15 mouse cellular contexts compared by ENCODE assay signal in the genomic region with DNA sequence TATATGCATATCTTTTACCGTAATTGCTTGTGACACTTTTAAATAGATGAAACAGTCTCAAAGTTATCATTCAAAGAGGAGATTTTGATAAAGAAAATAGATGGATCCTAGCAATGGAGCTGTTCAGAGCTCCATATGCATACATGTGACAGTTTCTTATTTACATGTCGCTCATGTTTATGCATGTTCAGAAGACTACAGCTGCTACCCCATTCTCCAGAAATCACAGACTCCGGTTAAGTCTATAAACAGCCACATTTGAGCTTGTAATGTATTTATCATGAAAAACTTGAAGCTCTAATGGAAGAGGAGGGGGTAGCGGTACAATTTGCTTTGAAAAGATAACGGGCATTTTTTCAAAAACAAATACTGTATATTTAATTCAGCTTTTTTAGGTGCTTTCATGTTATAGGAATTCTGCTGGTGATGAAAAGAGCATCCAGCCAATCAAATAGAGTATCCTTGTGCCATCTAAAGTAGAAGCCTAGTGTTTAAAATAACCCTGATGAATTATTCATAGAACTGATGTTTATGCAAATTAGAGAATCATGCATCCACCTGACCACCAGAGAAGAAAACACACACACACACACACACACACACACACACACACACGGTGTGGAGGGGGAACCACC.
DNase-seq lines count a peak whose midpoint lies in the region; ATAC-seq and TF ChIP-seq lines count a peak whose summit lies in the region.
"Had no signal": no experiment of that assay in that cellular context is flagged by ENCODE, and none has a peak within 500 bp of the region (broad histone marks: within the 10 kb centered on the region; RNA-seq: fewer than 3 reads in every experiment).

No protein-coding gene starts in this region.

- ATAC-seq in frontal cortex, adult (ENCODE audit: low TSS enrichment) = peak; percentile 99
- peak; percentile 96 for ATAC-seq in hindbrain, embryonic 12.5 days (ENCODE audit: low FRiP score)
- ATAC-seq in midbrain, postnatal 0 days (ENCODE audit: low FRiP score) = peak; percentile 90
- ATAC-seq in intestine, embryonic 16.5 days = no peak

- no peaks in the 10 kb centered on the region for H3K36me3 ChIP-seq in hindbrain, embryonic 12.5 days
- no peaks in the 10 kb centered on the region for H3K36me3 ChIP-seq in midbrain, postnatal 0 days (ENCODE audit: insufficient read depth, low read length)
- no peaks in the 10 kb centered on the region for H3K36me3 ChIP-seq in intestine, embryonic 16.5 days (ENCODE audit: control insufficient read depth, insufficient read depth, low read length)
- H3K36me3 ChIP-seq: heart, embryonic 12.5 days; liver, embryonic 13.5 days had no signal

- H3K4me2 ChIP-seq in hindbrain, embryonic 12.5 days (replicated peaks) = peak overlapping the region; percentile 19; the same call in 1 of the 2 replicates
- H3K4me2 ChIP-seq in midbrain, postnatal 0 days (ENCODE audit: low read depth, low read length, poor library complexity, severe bottlenecking) = peak overlapping the region; percentile 28
- H3K4me2 ChIP-seq in intestine, embryonic 16.5 days (ENCODE audit: low read depth, low read length) = no peak overlapping the region
- H3K4me2 ChIP-seq: heart, embryonic 12.5 days; liver, embryonic 13.5 days had no signal

- H3K4me1 ChIP-seq in hindbrain, embryonic 12.5 days = no peaks in the 10 kb centered on the region
- H3K4me1 ChIP-seq in midbrain, postnatal 0 days (ENCODE audit: insufficient read depth, low read length) = no peaks in the 10 kb centered on the region
- H3K4me1 ChIP-seq in intestine, embryonic 16.5 days (ENCODE audit: control insufficient read depth, insufficient read depth, low read length) = no peaks in the 10 kb centered on the region
- H3K4me1 ChIP-seq: heart, embryonic 12.5 days; liver, embryonic 13.5 days had no signal

- no peaks in the 10 kb centered on the region for H3K9me3 ChIP-seq in hindbrain, embryonic 12.5 days (replicated peaks)
- no peaks in the 10 kb centered on the region for H3K9me3 ChIP-seq in midbrain, postnatal 0 days (ENCODE audit: low read length)
- H3K9me3 ChIP-seq in intestine, embryonic 16.5 days (ENCODE audit: control insufficient read depth, low read length) = no peaks in the 10 kb centered on the region
- H3K9me3 ChIP-seq: heart, embryonic 12.5 days; liver, embryonic 13.5 days had no signal

- DNase-seq in frontal cortex, postnatal 25 days (ENCODE audit: low spot score in 2 of 2) = no peak
- peak; percentile 44 for DNase-seq in brain, adult 2 months (ENCODE audit: low read depth, low spot score)
- DNase-seq in midbrain, postnatal 0 days (ENCODE audit: low spot score) = peak; percentile 45
- no peak for DNase-seq in adipocyte (ENCODE audit: low spot score)
- no peak for DNase-seq in layer of hippocampus, adult 11-12 months (ENCODE audit: low spot score)
- DNase-seq: adrenal gland, postnatal 10 days; cerebellum, adult 11 months; gastrocnemius, adult 2 months; kidney, postnatal 10 days; liver, embryonic 13.5 days; lung, postnatal 14 days had no signal

- no peak for TF ChIP-seq CTCF in midbrain, postnatal 0 days (IDR thresholded peaks at IDR 0.05)

- no peaks in the 10 kb centered on the region for H3K27me3 ChIP-seq in hindbrain, embryonic 12.5 days
- no peaks in the 10 kb centered on the region for H3K27me3 ChIP-seq in midbrain, postnatal 0 days (ENCODE audit: insufficient read depth, low read length)
- no peaks in the 10 kb centered on the region for H3K27me3 ChIP-seq in intestine, embryonic 16.5 days (replicated peaks; ENCODE audit: control insufficient read depth, insufficient read depth, low read length)
- H3K27me3 ChIP-seq: heart, embryonic 12.5 days; liver, embryonic 13.5 days had no signal

- H3K4me3 ChIP-seq in hindbrain, embryonic 12.5 days = no peak overlapping the region
- H3K4me3 ChIP-seq in midbrain, postnatal 0 days (ENCODE audit: low read depth, low read length) = peak overlapping the region; percentile 25; the same call in 1 of the 2 replicates
- H3K4me3 ChIP-seq in intestine, embryonic 16.5 days (ENCODE audit: low read length) = no peak overlapping the region
- H3K4me3 ChIP-seq: gastrocnemius, adult 2 months; heart, embryonic 12.5 days; liver, embryonic 13.5 days had no signal

- no peak overlapping the region for H3K9ac ChIP-seq in hindbrain, embryonic 12.5 days
- H3K9ac ChIP-seq in midbrain, postnatal 0 days (replicated peaks; ENCODE audit: low read length, poor library complexity, severe bottlenecking) = no peak overlapping the region
- H3K9ac ChIP-seq in intestine, embryonic 16.5 days (ENCODE audit: low read depth, low read length) = no peak overlapping the region
- H3K9ac ChIP-seq: heart, embryonic 12.5 days; liver, embryonic 13.5 days had no signal

- WGBS in hindbrain, embryonic 12.5 days = 60% methylated on average over 6 of the region's 6 CpGs
- WGBS in midbrain, postnatal 0 days = 38% methylated on average over 6 of the region's 6 CpGs
- 70% methylated on average over 6 of the region's 6 CpGs for WGBS in intestine, embryonic 16.5 days

- peak overlapping the region; percentile 72 for H3K27ac ChIP-seq in hindbrain, embryonic 12.5 days
- H3K27ac ChIP-seq in midbrain, postnatal 0 days (ENCODE audit: low read depth, low read length) = peak overlapping the region; percentile 38; the same call in 1 of the 2 replicates
- H3K27ac ChIP-seq in intestine, embryonic 16.5 days (ENCODE audit: low read length) = no peak overlapping the region
- H3K27ac ChIP-seq: gastrocnemius, adult 2 months; liver, embryonic 13.5 days had no signal

Comparison
In these comparisons a context has a peak if more than half of its experiments do, and no peak if none do; other contexts are left out.
1. DNase-seq: peak in brain, adult 2 months (single experiment) and midbrain, postnatal 0 days (single experiment); none in frontal cortex, postnatal 25 days (0 of 2), adipocyte (single experiment) and layer of hippocampus, adult 11-12 months (single experiment).